Mouse (Mus musculus): ENCODE measurements around the gene Crlf3. TPM values are rescaled to one million over a fixed set of nuclear protein-coding genes. Genes with fewer than 3 reads are reported as not detected.

Crlf3 gene
- polyA plus RNA-seq (2012; rRNA removed; ENCODE audit: low replicate concordance), result 19.7 and 21.1 TPM in 2 replicates

DNA sequence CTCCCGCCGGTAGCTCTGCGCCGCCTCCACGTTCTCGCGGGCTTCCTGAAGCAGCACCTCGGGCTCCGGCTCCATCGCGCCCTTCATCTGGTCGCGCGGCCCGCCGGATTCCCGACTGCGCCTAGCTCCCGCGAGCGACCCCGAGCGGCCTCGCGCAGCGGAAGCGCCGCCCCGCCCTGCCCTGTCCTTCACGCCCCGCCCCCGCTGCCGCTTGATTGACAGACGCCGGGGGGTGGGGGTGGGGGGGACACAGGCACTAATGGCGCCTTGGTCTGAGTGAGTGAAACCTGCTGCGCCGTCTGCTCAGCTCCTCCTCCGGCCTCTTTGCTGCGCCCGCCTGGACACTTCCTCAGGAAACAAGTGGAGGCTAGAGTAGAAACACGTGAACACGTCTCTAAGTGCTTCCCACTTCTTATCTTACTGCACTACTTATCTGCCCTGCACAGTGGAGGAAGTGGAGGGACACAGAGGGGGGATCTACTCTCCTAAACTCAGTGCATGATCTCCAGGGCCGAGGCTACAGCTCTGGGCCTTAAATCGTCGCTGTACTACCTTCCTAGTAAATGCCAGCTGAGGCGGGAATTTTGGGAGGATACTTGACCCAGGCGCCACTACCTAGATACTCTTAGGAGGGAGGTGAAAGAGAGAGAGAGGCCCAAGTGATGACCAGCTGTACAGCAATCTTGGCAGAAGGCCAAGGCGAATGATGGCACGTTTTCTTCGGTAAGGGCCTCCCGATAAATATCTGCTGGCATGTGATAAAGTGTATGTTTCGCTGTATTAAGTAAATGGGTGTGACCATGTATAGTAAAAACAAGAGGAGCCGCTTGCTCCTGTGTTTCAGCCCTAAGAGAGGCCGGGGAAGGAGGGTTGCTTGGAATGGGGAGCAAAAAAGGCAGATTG, at the start of gene Crlf3:
Gene Crlf3 (minus strand): TSS at position 166 of the 903 bp plus-strand sequence.

DNA sequence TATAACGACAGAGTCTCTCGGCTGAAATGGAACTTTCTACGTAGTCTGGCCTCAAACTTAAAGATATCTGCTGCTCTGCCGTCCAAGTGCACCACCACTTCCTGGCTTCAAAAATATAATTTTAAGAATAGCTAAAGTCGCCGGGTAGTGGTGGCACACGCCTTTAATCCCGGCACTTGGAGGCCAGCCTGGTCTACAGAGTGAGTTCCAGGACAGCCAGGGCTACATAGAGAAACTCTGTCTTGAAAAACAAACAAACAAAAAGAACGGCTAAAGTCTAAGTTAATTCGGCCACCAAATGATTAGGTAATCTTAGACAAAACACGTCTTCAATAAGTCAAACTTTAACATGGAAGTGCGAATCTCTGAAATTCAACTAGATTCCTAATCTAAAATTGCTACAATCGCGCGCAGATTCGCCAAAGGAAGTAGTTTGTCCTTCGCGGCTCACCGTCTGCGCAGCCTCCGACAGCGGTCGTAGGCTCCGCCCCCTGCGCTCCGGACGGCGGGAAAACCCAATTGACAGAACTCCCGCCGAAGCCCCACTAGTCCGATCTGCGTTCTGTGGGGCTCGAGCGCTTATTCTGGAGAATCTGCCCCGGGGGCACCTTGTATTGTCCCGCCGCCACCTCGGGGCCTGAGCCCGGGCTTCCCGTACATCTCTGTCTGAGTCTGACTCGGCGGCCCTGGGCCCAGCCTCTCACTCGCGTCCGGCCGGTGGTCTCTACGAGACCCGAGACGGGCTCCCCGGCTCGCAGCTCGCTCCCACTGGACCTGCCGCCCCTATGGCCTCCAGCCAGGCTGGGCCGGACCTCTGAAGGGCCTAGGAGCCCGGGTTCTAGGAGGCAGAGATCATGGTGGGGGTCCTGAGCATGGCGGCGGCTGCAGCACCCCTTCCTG, 8.4 kb upstream of the Crlf3 start, which contains the start of gene Atad5:
Gene Atad5 (plus strand): TSS at position 484 of the 900 bp plus-strand sequence.

Other genes starting within 250 kb of the Crlf3 start
- gene Utp6, start 118.6 kb downstream of the Crlf3 start, polyA plus RNA-seq (2012; rRNA removed; ENCODE audit: low replicate concordance), result 3.2 and 7.4 TPM in 2 replicates
- gene Suz12, start 87.9 kb downstream of the Crlf3 start, polyA plus RNA-seq (2012; rRNA removed; ENCODE audit: low replicate concordance), result 3.2 and 4.6 TPM in 2 replicates
- 0.30 and 0.59 TPM in 2 replicates for gene Atad5, start 8.4 kb upstream of the Crlf3 start, polyA plus RNA-seq (2012; rRNA removed; ENCODE audit: low replicate concordance)
- gene Tefm, start 61.2 kb upstream of the Crlf3 start, polyA plus RNA-seq (2012; rRNA removed; ENCODE audit: low replicate concordance), result 2.3 and 7.3 TPM in 2 replicates
- gene Adap2, start 73.1 kb upstream of the Crlf3 start, polyA plus RNA-seq (2012; rRNA removed; ENCODE audit: low replicate concordance), result 7.7 and 13.2 TPM in 2 replicates
- gene Rnf135, start 102.9 kb upstream of the Crlf3 start, polyA plus RNA-seq (2012; rRNA removed; ENCODE audit: low replicate concordance), result 8.7 and 9.3 TPM in 2 replicates
- 7.2 and 22.4 TPM in 2 replicates for gene Rhot1, start 128.0 kb upstream of the Crlf3 start, polyA plus RNA-seq (2012; rRNA removed; ENCODE audit: low replicate concordance)
- gene Rhbdl3, start 219.9 kb upstream of the Crlf3 start, polyA plus RNA-seq (2012; rRNA removed; ENCODE audit: low replicate concordance), result 4.5 and 5.5 TPM in 2 replicates